Mouse (Mus musculus): ENCODE measurements around the gene Pkp4. TPM values are rescaled to one million over a fixed set of nuclear protein-coding genes. Genes with fewer than 3 reads are reported as not detected.

The Pkp4 gene
- polyA plus RNA-seq, 1 experiment from 2014 or later: 107 TPM

GRCm38 (mm10) chr2:59271835-59272234 is 111.2 kb downstream of the Pkp4 start:
- H3K27me3 ChIP-seq: no peaks in the 10 kb centered on the region
- no peak for TF ChIP-seq CTCF (IDR thresholded peaks at IDR 0.05)
- DNase-seq (ENCODE audit: low read depth, low spot score) (no peak), ATAC-seq (no peak)
- in situ Hi-C loops (cut with MboI; ENCODE audit: low pct_unique_long_range_greater_than_20kb): no loop called here
- CTCF ChIA-PET: interaction anchor here (1.4 kb wide), 1 partner anchor 10 kb away, joined by 3 read pairs; no protein-coding TSS in a partner anchor
- POLR2A ChIA-PET: interaction anchor here (0.5 kb wide), 1 partner anchor 537 kb away, joined by 3 read pairs; no protein-coding TSS in a partner anchor

GRCm38 (mm10) chr2:59272713-59273112 is 112.1 kb downstream of the Pkp4 start:
- no peak for TF ChIP-seq CTCF (IDR thresholded peaks at IDR 0.05)
- ChIA-PET CTCF (no interaction called here), POLR2A (interaction anchor here (0.7 kb wide), 1 partner anchor 9 kb away, joined by 3 read pairs; no protein-coding TSS in a partner anchor)
- in situ Hi-C loops (cut with MboI; ENCODE audit: low pct_unique_long_range_greater_than_20kb): no loop called here
- H3K27me3 ChIP-seq: no peaks in the 10 kb centered on the region
- DNase-seq (ENCODE audit: low read depth, low spot score) (no peak), ATAC-seq (no peak)

GRCm38 (mm10) chr2:59280914-59281562 is 120.4 kb downstream of the Pkp4 start:
- ATAC-seq (no peak), DNase-seq (ENCODE audit: low read depth, low spot score) (no peak)
- TF ChIP-seq CTCF (IDR thresholded peaks at IDR 0.05): no peak
- ChIA-PET CTCF (interaction anchor here (1.2 to 1.5 kb wide), 2 partner anchors 10 to 15 kb away, joined by 3 read pairs; no protein-coding TSS in a partner anchor), POLR2A (no interaction called here)
- in situ Hi-C loops (cut with MboI; ENCODE audit: low pct_unique_long_range_greater_than_20kb): no loop called here
- no peaks in the 10 kb centered on the region for H3K27me3 ChIP-seq

- DNase-seq (ENCODE audit: low read depth, low spot score) (no peak), ATAC-seq (no peak)
- POLR2A ChIA-PET: no interaction called here
- in situ Hi-C loops (cut with MboI; ENCODE audit: low pct_unique_long_range_greater_than_20kb): no loop called here
- H3K27me3 ChIP-seq: no peaks in the 10 kb centered on the region
- CTCF ChIA-PET: no interaction called here
- TF ChIP-seq CTCF (IDR thresholded peaks at IDR 0.05): no peak
Observed at GRCm38 (mm10) chr2:59282966-59283365, 122.3 kb downstream of the Pkp4 start.

GRCm38 (mm10) chr2:59284216-59284615 is 123.6 kb downstream of the Pkp4 start:
- no peak for ATAC-seq
- no peak for TF ChIP-seq CTCF (IDR thresholded peaks at IDR 0.05)
- CTCF ChIA-PET: interaction anchor here (1.0 kb wide), 1 partner anchor 10 kb away, joined by 3 read pairs; no protein-coding TSS in a partner anchor

GRCm38 (mm10) chr2:59284734-59285490 is 124.3 kb downstream of the Pkp4 start:
- ATAC-seq (no peak), DNase-seq (ENCODE audit: low read depth, low spot score) (no peak)
- TF ChIP-seq CTCF (IDR thresholded peaks at IDR 0.05): no peak
- no peaks in the 10 kb centered on the region for H3K27me3 ChIP-seq
- CTCF ChIA-PET: interaction anchor here (1.0 kb wide), 1 partner anchor 10 kb away, joined by 3 read pairs; no protein-coding TSS in a partner anchor
- POLR2A ChIA-PET: no interaction called here
- in situ Hi-C loops (cut with MboI; ENCODE audit: low pct_unique_long_range_greater_than_20kb): no loop called here

More at GRCm38 (mm10) chr2:59284216-59284615, 123.6 kb downstream of the Pkp4 start:
- in situ Hi-C loops (cut with MboI; ENCODE audit: low pct_unique_long_range_greater_than_20kb): no loop called here
- no peaks in the 10 kb centered on the region for H3K27me3 ChIP-seq
- POLR2A ChIA-PET: no interaction called here
- no peak for DNase-seq (ENCODE audit: low read depth, low spot score)

GRCm38 (mm10) chr2:59285581-59285980 is 124.9 kb downstream of the Pkp4 start:
- DNase-seq (ENCODE audit: low read depth, low spot score) (no peak), ATAC-seq (no peak)
- POLR2A ChIA-PET: no interaction called here
- TF ChIP-seq CTCF (IDR thresholded peaks at IDR 0.05): no peak
- in situ Hi-C loops (cut with MboI; ENCODE audit: low pct_unique_long_range_greater_than_20kb): no loop called here
- no peaks in the 10 kb centered on the region for H3K27me3 ChIP-seq
- CTCF ChIA-PET: interaction anchor here (1.4 kb wide), 1 partner anchor 11 kb away, joined by 4 read pairs; no protein-coding TSS in a partner anchor

- no peak for TF ChIP-seq CTCF (IDR thresholded peaks at IDR 0.05)
- DNase-seq (ENCODE audit: low read depth, low spot score): no peak
- POLR2A ChIA-PET: no interaction called here
- H3K27me3 ChIP-seq: no peaks in the 10 kb centered on the region
- ATAC-seq: peak; percentile 35
- CTCF ChIA-PET: interaction anchor here (0.7 to 1.4 kb wide), 2 partner anchors 8 to 12 kb away, joined by 3 to 4 read pairs; no protein-coding TSS in a partner anchor
- in situ Hi-C loops (cut with MboI; ENCODE audit: low pct_unique_long_range_greater_than_20kb): no loop called here
Observed at GRCm38 (mm10) chr2:59286247-59286646, 125.6 kb downstream of the Pkp4 start.

GRCm38 (mm10) chr2:59287630-59288029 is 127.0 kb downstream of the Pkp4 start:
- CTCF ChIA-PET: no interaction called here
- ATAC-seq (no peak), DNase-seq (ENCODE audit: low read depth, low spot score) (no peak)
- no peaks in the 10 kb centered on the region for H3K27me3 ChIP-seq
- POLR2A ChIA-PET: interaction anchor here (0.7 kb wide), 1 partner anchor 85 kb away, joined by 4 read pairs; no protein-coding TSS in a partner anchor
- in situ Hi-C loops (cut with MboI; ENCODE audit: low pct_unique_long_range_greater_than_20kb): no loop called here
- no peak for TF ChIP-seq CTCF (IDR thresholded peaks at IDR 0.05)

GRCm38 (mm10) chr2:59289411-59289810 is 128.8 kb downstream of the Pkp4 start:
- ATAC-seq (no peak), DNase-seq (ENCODE audit: low read depth, low spot score) (no peak)
- TF ChIP-seq CTCF (IDR thresholded peaks at IDR 0.05): no peak
- ChIA-PET CTCF (interaction anchor here (0.9 to 1.3 kb wide), 2 partner anchors 14 to 25 kb away, joined by 3 to 4 read pairs; no protein-coding TSS in a partner anchor), POLR2A (no interaction called here)
- no peaks in the 10 kb centered on the region for H3K27me3 ChIP-seq
- in situ Hi-C loops (cut with MboI; ENCODE audit: low pct_unique_long_range_greater_than_20kb): no loop called here

- in situ Hi-C loops (cut with MboI; ENCODE audit: low pct_unique_long_range_greater_than_20kb): no loop called here
- TF ChIP-seq CTCF (IDR thresholded peaks at IDR 0.05): no peak
- POLR2A ChIA-PET: interaction anchor here (1.0 kb wide), 1 partner anchor 13 kb away, joined by 3 read pairs; no protein-coding TSS in a partner anchor
- DNase-seq (ENCODE audit: low read depth, low spot score): no peak
- no peaks in the 10 kb centered on the region for H3K27me3 ChIP-seq
- CTCF ChIA-PET: interaction anchor here (1.3 kb wide), 1 partner anchor 24 kb away, joined by 4 read pairs; no protein-coding TSS in a partner anchor
- ATAC-seq: no peak
Observed at GRCm38 (mm10) chr2:59290391-59290790, 129.7 kb downstream of the Pkp4 start.
